Mouse (Mus musculus): Measurements from ENCODE around the gene D330045A20Rik.

GRCm38 (mm10) chrX:139537641-139538397 lies 57.7 kb downstream of the D330045A20Rik start:
- TF ChIP-seq CTCF (IDR thresholded peaks at IDR 0.05; ENCODE audit: low read depth): no peak
- TF ChIP-seq EP300 (IDR thresholded peaks at IDR 0.05; ENCODE audit: low read depth): no peak
